9 mouse cellular contexts compared by ENCODE assay signal in the genomic region with DNA sequence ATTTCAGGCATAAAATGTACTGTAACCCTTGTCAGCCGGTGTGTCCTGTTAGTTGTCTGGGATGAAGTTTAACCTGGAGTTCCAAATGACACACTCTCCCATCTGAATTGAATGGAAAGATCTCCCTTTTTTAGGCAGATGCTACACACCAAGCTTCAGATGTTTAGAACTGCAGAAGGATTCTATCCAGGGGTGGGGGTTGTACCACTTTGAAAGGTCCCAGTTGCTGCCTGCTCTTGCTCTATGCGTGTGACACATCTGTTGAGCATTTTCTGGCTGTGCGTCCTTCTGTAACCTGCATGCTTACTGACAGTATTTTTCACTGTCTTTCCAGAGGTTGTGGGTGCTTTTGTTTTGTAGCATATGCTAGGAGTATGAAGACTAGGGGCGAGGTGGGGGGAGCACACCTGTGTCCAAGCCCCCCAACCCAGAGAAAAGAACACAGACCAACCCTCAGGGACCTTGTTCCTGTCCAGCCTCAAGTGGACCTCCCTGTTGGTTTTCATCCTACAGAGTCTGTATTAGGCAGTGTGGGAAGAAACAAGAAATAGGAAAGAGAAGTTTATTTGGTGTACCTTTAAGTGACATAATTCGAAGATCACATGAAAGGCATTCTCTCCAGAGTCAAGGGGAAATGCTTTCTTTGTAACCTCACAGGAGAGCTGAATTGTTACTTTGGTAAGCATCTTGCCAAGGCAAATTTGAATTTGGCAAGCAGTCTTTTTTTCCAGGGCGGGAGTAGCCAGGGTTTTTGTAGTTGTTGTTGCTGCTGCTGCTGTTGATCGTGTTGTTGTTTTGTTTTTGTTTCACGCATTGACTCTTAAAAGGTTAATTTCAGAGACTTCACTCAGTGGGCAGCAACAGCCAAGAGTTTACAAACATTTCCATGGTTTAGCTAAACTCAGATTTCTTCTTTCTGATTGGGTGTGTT. TPM values are rescaled to one million over a fixed set of nuclear protein-coding genes. Genes with fewer than 3 reads are reported as not detected.
A peak's percentile ranks its signal among the peaks of the same experiment; 100 is the strongest.
DNase-seq lines count a peak whose midpoint lies in the region; ATAC-seq lines count a peak whose summit lies in the region.
"Had no signal": no experiment of that assay in that cellular context is flagged by ENCODE, and none has a peak within 500 bp of the region (broad histone marks: within the 10 kb centered on the region; RNA-seq: fewer than 3 reads in every experiment).

No protein-coding gene starts in this region.

- WGBS in midbrain, embryonic 11.5 days = 68% methylated on average over 8 of the region's 8 CpGs

- no peaks in the 10 kb centered on the region for H3K9me3 ChIP-seq in midbrain, embryonic 11.5 days (ENCODE audit: control insufficient read depth, low read length)

- no peaks in the 10 kb centered on the region for H3K27me3 ChIP-seq in midbrain, embryonic 11.5 days (ENCODE audit: control insufficient read depth, insufficient read depth, low read length)

- H3K4me2 ChIP-seq in midbrain, embryonic 11.5 days = peak overlapping the region; percentile 50; the same call in 1 of the 2 replicates

- H3K9ac ChIP-seq in midbrain, embryonic 11.5 days (ENCODE audit: low read length) = no peak overlapping the region
- H3K9ac ChIP-seq: liver, embryonic 14.5 days had no signal

- DNase-seq in retina, postnatal 1 day = peak; percentile 15
- DNase-seq in retina, embryonic 14.5 days (ENCODE audit: low spot score) = no peak
- peak; percentile 69 to 72 for DNase-seq in heart, adult 9 months (ENCODE audit: low spot score in 2 of 2)
- DNase-seq in kidney, adult 9 months = peak; percentile 67
- no peak for DNase-seq in midbrain, embryonic 11.5 days (ENCODE audit: low spot score, missing footprints)
- no peak for DNase-seq in left cerebral cortex, adult 18-20 months (ENCODE audit: low spot score in 2 of 2)
- DNase-seq in thymus, adult 18-20 months = no peak
- no peak for DNase-seq in layer of hippocampus, adult 9-11 months

- peak overlapping the region; percentile 25; the same call in 1 of the 2 replicates for H3K4me3 ChIP-seq in midbrain, embryonic 11.5 days (ENCODE audit: low read depth, low read length)

- H3K36me3 ChIP-seq in midbrain, embryonic 11.5 days (ENCODE audit: control insufficient read depth, insufficient read depth, low read length) = no peaks in the 10 kb centered on the region

- ATAC-seq in midbrain, embryonic 11.5 days (ENCODE audit: low FRiP score) = no peak

- H3K27ac ChIP-seq in midbrain, embryonic 11.5 days (ENCODE audit: low read depth, low read length) = no peak overlapping the region
- H3K27ac ChIP-seq: liver, embryonic 14.5 days had no signal

- peaks cover 16% of the 10 kb centered on the region for H3K4me1 ChIP-seq in midbrain, embryonic 11.5 days (ENCODE audit: control insufficient read depth, insufficient read depth, low read length)

RNA-seq across cellular contexts. Expression of a gene that starts 40.4 kb away (rescaled TPM):
- 147 and 151 TPM in 2 replicates for polyA plus RNA-seq in midbrain, embryonic 11.5 days (2014; fragmentation: Nextera tagmentation; extraction: Ambion mirVana)
- total RNA-seq in left cerebral cortex, adult 18-20 months (2021) = 10 to 100 TPM; 75.5 to 84.4 TPM

Comparison
In these comparisons a context has a peak if more than half of its experiments do, and no peak if none do; other contexts are left out.
1. DNase-seq: peak in retina, postnatal 1 day (single experiment), heart, adult 9 months (2 of 2) and kidney, adult 9 months (single experiment); none in retina, embryonic 14.5 days (single experiment), midbrain, embryonic 11.5 days (single experiment), left cerebral cortex, adult 18-20 months (0 of 2), thymus, adult 18-20 months (0 of 2) and layer of hippocampus, adult 9-11 months (single experiment).